Mouse (Mus musculus): ENCODE results near the gene Npas3. TPM values are rescaled to one million over a fixed set of nuclear protein-coding genes. Genes with fewer than 3 reads are reported as not detected.

The Npas3 gene
- polyA plus RNA-seq, 1 experiment from 2014 or later, result 6.3 TPM

DNA sequence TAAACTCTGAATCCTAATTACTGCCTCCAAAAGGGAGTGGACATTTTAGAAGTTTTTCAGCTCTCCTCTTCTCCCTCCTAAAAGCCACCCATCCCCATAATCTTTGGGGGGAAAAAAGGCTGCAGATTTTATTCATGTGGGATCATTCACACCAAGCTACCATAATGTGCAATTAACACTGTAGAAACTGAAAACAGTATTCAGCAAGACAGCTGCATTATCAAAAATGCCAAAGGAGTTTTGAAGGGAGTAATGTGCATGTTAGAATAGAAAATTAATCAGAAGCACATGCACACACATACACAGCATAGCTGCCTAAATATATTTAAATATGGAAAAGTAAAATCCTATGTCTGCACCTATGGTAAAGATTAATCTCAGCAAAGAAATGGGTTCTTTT is 390.1 kb downstream of the Npas3 start:
- H3K9ac ChIP-seq (replicated peaks), result no peak overlapping the region
- no peak overlapping the region for H3K4me2 ChIP-seq
- no peaks in the 10 kb centered on the region for H3K9me3 ChIP-seq
- 0 out of 2 replicates have a peak, but pooled peaks cover 6% of the 10 kb centered on the region for H3K27me3 ChIP-seq
- no peak overlapping the region for H3K4me3 ChIP-seq (replicated peaks)
- H3K4me1 ChIP-seq (replicated peaks), result 0 out of 2 replicates have a peak, but pooled peaks cover 6% of the 10 kb centered on the region
- no peaks in the 10 kb centered on the region for H3K36me3 ChIP-seq
- ATAC-seq (ENCODE audit: insufficient number of reproducible peaks, insufficient read depth, low FRiP score, low TSS enrichment, low read depth), result no peak
- no peak overlapping the region for H3K27ac ChIP-seq

DNA sequence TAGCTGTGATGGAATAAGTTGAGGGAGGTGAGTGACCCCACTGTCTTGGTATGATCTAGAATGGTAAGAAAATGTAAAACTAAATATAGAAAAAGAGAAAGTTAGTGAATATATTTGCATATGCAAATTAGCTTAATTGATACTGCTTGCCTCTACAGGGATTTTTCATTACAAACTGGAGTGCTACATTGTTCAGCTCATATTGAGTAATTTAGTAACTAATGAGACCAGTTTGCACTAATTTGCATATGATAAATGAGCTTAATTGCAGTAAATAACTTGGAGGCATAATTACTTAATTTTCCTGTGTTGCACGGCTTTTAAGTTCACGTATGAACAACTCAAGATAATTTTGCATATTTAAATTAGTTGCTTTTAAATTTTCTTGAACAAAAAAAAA is 398.8 kb downstream of the Npas3 start:
- Histone ChIP-seq H3K4me2 (no peak overlapping the region), H3K36me3 (no peaks in the 10 kb centered on the region), H3K4me3 (replicated peaks) (no peak overlapping the region), H3K27me3 (no peaks in the 10 kb centered on the region), H3K9ac (replicated peaks) (no peak overlapping the region), H3K27ac (no peak overlapping the region), H3K4me1 (replicated peaks) (no peaks in the 10 kb centered on the region), H3K9me3 (no peaks in the 10 kb centered on the region)
- WGBS, result 87% methylated on average over 2 of the region's 2 CpGs
- ATAC-seq (ENCODE audit: insufficient number of reproducible peaks, insufficient read depth, low FRiP score, low TSS enrichment, low read depth), result no peak

GRCm38 (mm10) chr12:53656301-53656700 is 407.8 kb downstream of the Npas3 start:
- Histone ChIP-seq H3K4me1 (replicated peaks) (no peaks in the 10 kb centered on the region), H3K9me3 (no peaks in the 10 kb centered on the region), H3K27me3 (no peaks in the 10 kb centered on the region), H3K4me2 (no peak overlapping the region), H3K9ac (replicated peaks) (no peak overlapping the region), H3K4me3 (replicated peaks) (no peak overlapping the region), H3K27ac (no peak overlapping the region), H3K36me3 (no peaks in the 10 kb centered on the region)
- WGBS, result 92% methylated on average over 6 of the region's 6 CpGs
- no peak for ATAC-seq (ENCODE audit: insufficient number of reproducible peaks, insufficient read depth, low FRiP score, low TSS enrichment, low read depth)

DNA sequence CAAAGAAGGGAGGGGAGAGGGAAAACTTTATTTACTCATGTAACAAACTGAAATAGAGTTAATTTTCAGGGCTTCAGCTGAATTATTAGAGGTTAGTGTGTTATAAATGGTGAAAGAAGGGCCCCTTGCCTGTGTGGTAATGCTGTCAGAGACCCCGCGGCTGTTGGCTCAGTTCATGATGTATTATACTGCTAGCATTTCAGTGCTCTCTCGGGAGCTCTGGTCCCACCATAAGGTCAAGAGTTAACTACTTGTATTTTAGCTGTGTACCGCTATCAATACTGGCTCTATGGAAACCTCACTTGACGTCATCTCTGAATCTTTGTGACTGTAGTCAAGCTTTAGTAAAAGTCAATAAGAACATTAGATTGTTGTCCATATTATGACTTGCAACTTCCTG is 415.6 kb downstream of the Npas3 start:
- peak; percentile 87 for ATAC-seq (ENCODE audit: insufficient number of reproducible peaks, insufficient read depth, low FRiP score, low TSS enrichment, low read depth)

DNA sequence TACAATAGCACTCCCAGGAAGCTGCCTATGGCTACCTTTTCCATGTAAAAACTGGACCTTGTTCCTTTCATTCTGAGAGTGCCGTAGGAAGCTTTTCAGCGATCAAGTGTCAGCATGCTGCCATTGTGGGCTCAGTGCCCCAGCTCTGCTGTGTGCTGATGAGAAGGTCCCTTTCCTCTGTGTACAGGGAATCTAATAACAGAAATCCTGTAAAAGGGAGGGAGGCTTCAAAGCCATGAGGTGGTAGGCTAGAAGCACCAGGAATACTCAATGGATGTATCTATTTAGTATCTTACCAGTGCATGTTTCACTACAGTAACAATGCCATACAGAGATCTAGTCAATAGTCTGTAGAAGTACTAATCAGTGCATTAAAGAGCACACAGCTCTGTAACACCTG is 423.4 kb downstream of the Npas3 start:
- H3K9me3 ChIP-seq, result no peaks in the 10 kb centered on the region
- H3K4me1 ChIP-seq (replicated peaks), result peaks cover 2% of the 10 kb centered on the region; the same call in 1 of the 2 replicates
- no peak overlapping the region for H3K4me2 ChIP-seq
- H3K27me3 ChIP-seq, result peaks cover 2% of the 10 kb centered on the region; the same call in 1 of the 2 replicates
- H3K9ac ChIP-seq (replicated peaks), result no peak overlapping the region
- H3K4me3 ChIP-seq (replicated peaks), result no peak overlapping the region
- no peak overlapping the region for H3K27ac ChIP-seq
- ATAC-seq (ENCODE audit: insufficient number of reproducible peaks, insufficient read depth, low FRiP score, low TSS enrichment, low read depth), result no peak
- WGBS, result 91% methylated on average over 2 of the region's 2 CpGs
- H3K36me3 ChIP-seq, result no peaks in the 10 kb centered on the region

More for the DNA sequence above, 415.6 kb downstream of the Npas3 start:
- H3K9me3 ChIP-seq, result no peaks in the 10 kb centered on the region
- no peaks in the 10 kb centered on the region for H3K36me3 ChIP-seq
- 22% methylated on average over 5 of the region's 5 CpGs for WGBS
- H3K4me3 ChIP-seq (replicated peaks), result no peak overlapping the region
- H3K4me2 ChIP-seq, result no peak overlapping the region
- H3K27ac ChIP-seq, result no peak overlapping the region
- H3K9ac ChIP-seq (replicated peaks), result no peak overlapping the region
- no peaks in the 10 kb centered on the region for H3K27me3 ChIP-seq
- H3K4me1 ChIP-seq (replicated peaks), result peaks cover 5% of the 10 kb centered on the region; the same call in 1 of the 2 replicates

GRCm38 (mm10) chr12:53677091-53677630 is 428.7 kb downstream of the Npas3 start:
- ATAC-seq (ENCODE audit: insufficient number of reproducible peaks, insufficient read depth, low FRiP score, low TSS enrichment, low read depth), result no peak
- Histone ChIP-seq H3K4me3 (replicated peaks) (no peak overlapping the region), H3K27ac (no peak overlapping the region), H3K4me2 (no peak overlapping the region), H3K36me3 (no peaks in the 10 kb centered on the region), H3K27me3 (peaks cover 2% of the 10 kb centered on the region; the same call in 1 of the 2 replicates), H3K4me1 (replicated peaks) (peaks cover 9% of the 10 kb centered on the region), H3K9me3 (no peaks in the 10 kb centered on the region), H3K9ac (replicated peaks) (no peak overlapping the region)
- 72% methylated on average over 3 of the region's 3 CpGs for WGBS

DNA sequence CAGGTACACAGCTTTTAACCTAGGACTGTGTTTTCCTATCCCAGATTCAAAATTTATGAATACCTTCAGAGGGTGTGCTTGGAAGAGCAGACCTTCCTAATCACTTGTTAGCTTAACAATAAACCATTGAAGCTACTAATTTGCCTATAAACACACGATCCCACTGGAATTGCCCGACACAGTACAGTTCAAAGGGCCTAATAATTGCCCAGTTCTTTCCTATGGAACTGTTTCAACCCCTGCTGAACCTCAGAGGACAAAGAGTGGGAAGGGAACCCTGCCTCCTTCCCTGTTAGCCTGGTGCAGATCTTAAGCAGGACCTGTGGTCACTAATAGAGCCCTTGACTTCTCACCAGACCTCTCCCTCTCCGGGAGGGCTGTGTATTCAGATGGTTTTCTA is 429.7 kb downstream of the Npas3 start:
- 23% methylated on average over 3 of the region's 3 CpGs for WGBS
- Histone ChIP-seq H3K36me3 (no peaks in the 10 kb centered on the region), H3K4me2 (no peak overlapping the region), H3K4me3 (replicated peaks) (no peak overlapping the region), H3K9ac (replicated peaks) (no peak overlapping the region), H3K4me1 (replicated peaks) (peaks cover 9% of the 10 kb centered on the region), H3K27ac (peak overlapping the region; percentile 36; the same call in 1 of the 2 replicates), H3K27me3 (peaks cover 2% of the 10 kb centered on the region; the same call in 1 of the 2 replicates), H3K9me3 (no peaks in the 10 kb centered on the region)
- ATAC-seq (ENCODE audit: insufficient number of reproducible peaks, insufficient read depth, low FRiP score, low TSS enrichment, low read depth), result no peak

GRCm38 (mm10) chr12:53679161-53679560 is 430.7 kb downstream of the Npas3 start:
- WGBS, result 91% methylated on average over 4 of the region's 4 CpGs
- peaks cover 9% of the 10 kb centered on the region for H3K4me1 ChIP-seq (replicated peaks)
- H3K4me2 ChIP-seq, result no peak overlapping the region
- peaks cover 2% of the 10 kb centered on the region; the same call in 1 of the 2 replicates for H3K27me3 ChIP-seq
- no peak for ATAC-seq (ENCODE audit: insufficient number of reproducible peaks, insufficient read depth, low FRiP score, low TSS enrichment, low read depth)
- H3K9ac ChIP-seq (replicated peaks), result no peak overlapping the region
- H3K9me3 ChIP-seq, result no peaks in the 10 kb centered on the region
- no peak overlapping the region for H3K27ac ChIP-seq
- no peaks in the 10 kb centered on the region for H3K36me3 ChIP-seq
- H3K4me3 ChIP-seq (replicated peaks), result no peak overlapping the region

DNA sequence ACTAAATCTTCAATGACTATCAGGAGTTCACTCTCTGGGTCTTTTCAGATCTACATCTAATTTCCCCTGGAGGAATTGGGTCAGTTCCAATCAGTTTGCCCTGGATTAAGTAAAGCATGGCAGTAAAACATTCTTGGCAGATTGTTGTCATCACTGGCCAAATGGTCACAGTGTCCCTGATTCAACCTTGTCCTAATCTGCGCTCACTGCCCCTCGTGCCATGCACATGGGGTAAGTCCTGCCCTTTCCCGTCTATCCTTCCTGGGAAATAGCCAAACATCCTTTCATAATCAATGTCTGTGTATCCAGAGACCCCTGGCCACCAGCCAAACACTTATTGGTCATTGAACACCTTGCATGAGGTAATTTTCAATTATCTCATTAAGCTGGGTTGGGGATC is 432.0 kb downstream of the Npas3 start:
- no peak overlapping the region for H3K27ac ChIP-seq
- H3K9ac ChIP-seq (replicated peaks), result no peak overlapping the region
- no peak for ATAC-seq (ENCODE audit: insufficient number of reproducible peaks, insufficient read depth, low FRiP score, low TSS enrichment, low read depth)
- H3K4me1 ChIP-seq (replicated peaks), result peaks cover 9% of the 10 kb centered on the region
- no peaks in the 10 kb centered on the region for H3K9me3 ChIP-seq
- 66% methylated on average over 3 of the region's 3 CpGs for WGBS
- H3K36me3 ChIP-seq, result no peaks in the 10 kb centered on the region
- H3K4me3 ChIP-seq (replicated peaks), result no peak overlapping the region
- no peak overlapping the region for H3K4me2 ChIP-seq
- no peaks in the 10 kb centered on the region; the same call in 1 of the 2 replicates for H3K27me3 ChIP-seq

- H3K4me1 ChIP-seq (replicated peaks), result peaks cover 9% of the 10 kb centered on the region
- H3K9ac ChIP-seq (replicated peaks), result no peak overlapping the region
- ATAC-seq (ENCODE audit: insufficient number of reproducible peaks, insufficient read depth, low FRiP score, low TSS enrichment, low read depth), result no peak
- H3K36me3 ChIP-seq, result no peaks in the 10 kb centered on the region
- H3K27ac ChIP-seq, result no peak overlapping the region
- no peak overlapping the region for H3K4me3 ChIP-seq (replicated peaks)
- no peak overlapping the region for H3K4me2 ChIP-seq
- H3K27me3 ChIP-seq, result no peaks in the 10 kb centered on the region; the same call in 1 of the 2 replicates
- H3K9me3 ChIP-seq, result no peaks in the 10 kb centered on the region
- WGBS, result 58% methylated on average over 3 of the region's 3 CpGs
These were observed 433.6 kb downstream of the Npas3 start for GRCm38 (mm10) chr12:53682036-53682435.

- Histone ChIP-seq H3K36me3 (no peaks in the 10 kb centered on the region), H3K4me2 (no peak overlapping the region), H3K9me3 (no peaks in the 10 kb centered on the region), H3K4me1 (replicated peaks) (no peaks in the 10 kb centered on the region), H3K27me3 (0 out of 2 replicates have a peak, but pooled peaks cover 3% of the 10 kb centered on the region), H3K4me3 (replicated peaks) (no peak overlapping the region), H3K9ac (replicated peaks) (no peak overlapping the region), H3K27ac (no peak overlapping the region)
- 96% methylated on average over 4 of the region's 4 CpGs for WGBS
- ATAC-seq (ENCODE audit: insufficient number of reproducible peaks, insufficient read depth, low FRiP score, low TSS enrichment, low read depth), result no peak
These were observed 444.0 kb downstream of the Npas3 start for GRCm38 (mm10) chr12:53692471-53692870.

DNA sequence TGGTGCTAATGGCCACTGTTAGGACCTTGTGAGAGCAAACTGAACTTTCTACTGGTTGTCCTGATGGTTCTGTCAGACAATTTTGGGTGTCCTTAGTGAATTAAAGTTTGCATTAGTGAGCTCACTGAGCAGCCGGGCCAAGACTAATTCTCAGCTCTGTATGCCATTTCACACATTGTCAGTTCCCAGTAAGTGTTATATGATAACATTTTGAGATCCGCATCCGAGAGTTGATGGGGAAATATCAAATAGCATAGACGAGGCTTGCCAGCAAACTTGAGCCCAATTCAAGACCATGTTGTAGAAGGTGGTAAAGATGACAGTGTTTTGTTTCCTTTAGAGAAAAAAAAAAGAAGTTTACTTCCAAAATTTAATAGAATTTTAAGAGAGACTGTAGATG is 445.9 kb downstream of the Npas3 start:
- H3K4me3 ChIP-seq (replicated peaks), result no peak overlapping the region
- 83% methylated on average over 4 of the region's 4 CpGs for WGBS
- H3K9ac ChIP-seq (replicated peaks), result no peak overlapping the region
- H3K27ac ChIP-seq, result no peak overlapping the region
- no peaks in the 10 kb centered on the region for H3K4me1 ChIP-seq (replicated peaks)
- no peaks in the 10 kb centered on the region for H3K9me3 ChIP-seq
- 0 out of 2 replicates have a peak, but pooled peaks cover 3% of the 10 kb centered on the region for H3K27me3 ChIP-seq
- no peaks in the 10 kb centered on the region for H3K36me3 ChIP-seq
- no peak for ATAC-seq (ENCODE audit: insufficient number of reproducible peaks, insufficient read depth, low FRiP score, low TSS enrichment, low read depth)
- no peak overlapping the region for H3K4me2 ChIP-seq

All from limb, embryonic 12.5 days (tissue).